Mouse (Mus musculus) activated CD4-positive, CD25-positive, alpha-beta regulatory T cell, adult 4 months (primary cell): ENCODE data around the gene Slc25a38. TPM values are rescaled to one million over a fixed set of nuclear protein-coding genes. Genes with fewer than 3 reads are reported as not detected.

Experiments
- ATAC-seq: one replicate; pipeline ENCODE4 v1.8.0; 2017
- polyA plus RNA-seq, 2 experiments: library from polyadenylated mRNA; unstranded; fragments of 100-300 nt; shearing (Covaris generic); gene quantifications; one replicate each; pipeline ENCODE4 v1.2.1; 2017

Slc25a38 gene
- polyA plus RNA-seq, 2 experiments from 2014 or later = 17.7 to 19.2 TPM

GRCm38 (mm10) chr9:120149222-120149828 is 39.2 kb downstream of the Slc25a38 start, which contains the start of gene Mobp:
Gene Mobp, plus strand, starts transcription at chr9:120149707.
- no peak for ATAC-seq

GRCm38 (mm10) chr9:120151152-120151551 is 41.0 kb downstream of the Slc25a38 start:
- no peak for ATAC-seq

- ATAC-seq = no peak
Measured at GRCm38 (mm10) chr9:120151906-120152399, 41.8 kb downstream of the Slc25a38 start.

GRCm38 (mm10) chr9:120158047-120158446 is 47.9 kb downstream of the Slc25a38 start:
- ATAC-seq = no peak

- no peak for ATAC-seq
Measured at GRCm38 (mm10) chr9:120163862-120164261, 53.7 kb downstream of the Slc25a38 start.

- no peak for ATAC-seq
Measured at GRCm38 (mm10) chr9:120167826-120168225, 57.7 kb downstream of the Slc25a38 start.

- no peak for ATAC-seq
Measured at GRCm38 (mm10) chr9:120171295-120171694, 61.1 kb downstream of the Slc25a38 start.

Other genes with a start within 250 kb of the Slc25a38 start
- 10 to 100 TPM; 34.4 to 34.5 TPM for gene Wdr48, start 215.5 kb upstream of the Slc25a38 start, polyA plus RNA-seq
- gene Gorasp1, start 172.8 kb upstream of the Slc25a38 start, polyA plus RNA-seq = 1 to 10 TPM; 3.9 to 4.6 TPM
- not detected for gene Ttc21a, start 172.8 kb upstream of the Slc25a38 start, polyA plus RNA-seq
- gene Csrnp1, start 125.7 kb upstream of the Slc25a38 start, polyA plus RNA-seq = 10 to 100 TPM; 29.0 to 41.9 TPM
- not detected for gene Xirp1, start 86.8 kb upstream of the Slc25a38 start, polyA plus RNA-seq
- under 1 TPM in 1 of 2 experiments, not detected in 1; 0.43 TPM for gene Cx3cr1, start 40.5 kb upstream of the Slc25a38 start, polyA plus RNA-seq
- gene Ccr8, start 18.3 kb upstream of the Slc25a38 start, polyA plus RNA-seq = 10 to 100 TPM; 72.0 to 97.2 TPM
- 1,000 to 10,000 TPM; 3,266 to 3,639 TPM for gene Rpsa, start 17.3 kb downstream of the Slc25a38 start, polyA plus RNA-seq
- gene Mobp, start 39.3 kb downstream of the Slc25a38 start, polyA plus RNA-seq = not detected
- not detected for gene Myrip, start 191.1 kb downstream of the Slc25a38 start, polyA plus RNA-seq